Mouse (Mus musculus) 3134 (cell line): ENCODE data around the gene Tmem255b.

Experiments
- DNase-seq: peaks from one replicate; pipeline ENCODE4 v3.0.0-alpha.2; 2011; ENCODE audit warnings: low spot score; ENCODE audit not compliant: insufficient read length; ENCODE audit errors: extremely low read depth

Gene Tmem255b

DNA sequence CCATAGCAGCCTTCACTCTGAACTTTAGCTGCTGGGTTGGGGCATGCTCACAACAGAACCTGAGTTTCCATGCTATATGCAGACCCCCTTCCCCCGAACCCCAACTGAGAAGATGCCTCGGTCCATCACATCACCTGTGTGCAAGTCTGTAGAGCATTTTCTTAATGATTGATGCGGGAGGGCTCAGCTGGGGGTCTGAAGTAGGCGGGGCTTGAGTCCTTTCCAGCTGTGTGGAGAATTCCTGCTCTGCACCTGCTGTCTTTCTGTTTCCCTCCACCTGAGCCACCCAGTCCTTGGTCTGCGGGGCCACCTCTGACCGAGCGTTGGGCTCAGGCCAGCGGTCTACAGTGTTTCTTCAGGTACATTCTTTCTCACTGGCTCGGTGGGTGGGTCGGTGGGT lies at the start of gene Tmem255b:
Gene Tmem255b (plus strand): TSS at position 301 of the 400 bp plus-strand sequence.
- no peak for DNase-seq

DNA sequence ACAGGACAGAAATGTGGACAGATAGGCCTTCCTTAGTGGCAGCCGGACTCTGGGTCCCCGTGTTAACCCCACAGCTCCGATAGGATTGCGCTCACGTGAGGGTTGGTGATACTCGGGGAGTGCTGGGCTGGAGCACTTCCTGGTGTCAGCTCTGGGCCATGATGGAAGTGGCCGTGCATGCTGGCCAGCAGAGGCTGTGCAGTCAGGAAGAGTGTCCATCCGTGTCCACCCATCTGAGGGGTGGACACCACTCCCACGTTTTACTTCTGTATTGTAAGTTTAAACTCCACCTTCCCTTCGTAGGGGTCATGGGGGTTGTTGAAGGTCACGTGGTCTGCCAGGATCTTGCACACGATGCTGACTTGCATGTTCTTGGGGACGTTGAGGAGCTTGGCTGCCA lies 48.6 kb upstream of the Tmem255b start:
- DNase-seq, result no peak

DNA sequence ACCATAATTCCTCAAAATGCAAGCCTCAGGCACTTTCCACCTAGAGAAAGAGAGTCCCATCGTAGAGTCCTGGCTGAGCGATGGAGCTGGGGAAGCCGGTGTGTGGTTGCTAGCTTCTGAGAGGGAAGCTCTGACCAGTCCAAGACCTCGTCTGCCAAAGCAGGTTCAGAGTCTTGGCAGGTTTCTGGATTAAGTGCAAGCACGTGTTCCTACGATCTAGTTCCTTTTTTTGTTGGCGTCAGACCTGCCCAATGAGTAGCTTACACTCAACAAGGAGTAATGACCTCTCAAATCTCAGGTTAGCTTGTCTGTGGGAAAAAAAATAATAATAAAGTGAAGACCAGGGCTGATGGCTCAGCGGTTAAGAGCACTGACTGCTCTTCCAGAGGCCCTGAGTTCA lies 47.3 kb upstream of the Tmem255b start:
- no peak for DNase-seq

DNA sequence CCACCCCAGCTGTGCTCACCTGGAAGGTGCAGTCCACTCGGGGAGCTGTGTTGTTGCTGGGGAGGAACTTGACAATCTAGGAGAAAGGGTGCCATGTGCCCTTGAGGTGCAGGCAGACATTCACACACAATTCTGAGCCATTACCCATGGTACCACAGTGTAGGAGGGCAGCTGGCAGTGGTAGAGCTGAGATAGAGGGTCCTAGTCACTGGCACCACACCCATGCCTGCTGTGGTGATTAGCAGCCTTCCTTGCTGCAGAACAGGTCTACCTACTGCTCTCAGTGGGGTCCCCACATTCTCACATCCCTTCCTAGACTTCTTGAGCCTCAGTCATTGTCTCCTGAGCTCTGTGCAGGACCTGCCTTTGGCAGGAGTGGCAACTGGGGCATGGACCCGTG lies 46.2 kb upstream of the Tmem255b start:
- no peak for DNase-seq

DNA sequence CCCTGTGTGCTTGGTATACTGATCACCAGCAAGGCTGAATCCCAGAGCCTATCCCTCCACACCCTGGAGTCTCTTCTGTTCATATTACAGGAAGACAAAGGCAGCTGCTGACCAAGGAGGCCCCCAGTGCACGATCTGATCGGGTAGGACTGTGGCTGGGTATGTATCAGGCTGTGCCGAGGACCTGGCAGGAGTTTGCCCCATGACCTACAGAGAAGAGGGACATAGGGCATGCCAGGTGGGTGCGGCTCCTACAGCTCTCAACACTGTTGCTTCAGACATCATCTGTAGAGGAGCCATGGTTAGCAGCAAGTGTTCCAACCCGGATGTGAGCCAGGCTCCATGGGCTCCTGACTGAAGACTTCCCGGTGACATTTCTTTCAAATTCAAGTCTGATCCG lies 41.1 kb upstream of the Tmem255b start:
- DNase-seq, result no peak

DNA sequence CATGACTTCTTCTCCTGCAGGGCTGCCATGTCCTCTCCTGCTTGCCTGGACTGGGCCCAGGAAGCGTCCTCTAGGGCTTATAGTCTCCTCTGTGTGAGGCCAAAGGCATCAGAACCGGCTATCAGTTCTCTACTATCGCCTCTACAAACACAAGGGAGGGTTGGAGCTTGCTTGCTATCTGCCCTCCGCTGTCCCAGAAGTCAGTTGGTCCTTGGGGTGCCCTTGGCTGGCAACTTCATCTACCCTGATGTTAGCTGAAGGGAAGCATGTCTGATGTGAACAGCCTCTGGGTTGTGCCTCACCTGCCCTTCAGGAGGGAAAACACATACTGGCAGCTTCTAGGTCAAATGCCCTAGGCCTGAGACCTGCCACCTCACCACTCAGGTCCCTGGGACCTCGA lies 38.3 kb upstream of the Tmem255b start, which contains the start of gene Atp4b:
Gene Atp4b (minus strand): TSS at position 101 of the 400 bp plus-strand sequence.
- no peak for DNase-seq

DNA sequence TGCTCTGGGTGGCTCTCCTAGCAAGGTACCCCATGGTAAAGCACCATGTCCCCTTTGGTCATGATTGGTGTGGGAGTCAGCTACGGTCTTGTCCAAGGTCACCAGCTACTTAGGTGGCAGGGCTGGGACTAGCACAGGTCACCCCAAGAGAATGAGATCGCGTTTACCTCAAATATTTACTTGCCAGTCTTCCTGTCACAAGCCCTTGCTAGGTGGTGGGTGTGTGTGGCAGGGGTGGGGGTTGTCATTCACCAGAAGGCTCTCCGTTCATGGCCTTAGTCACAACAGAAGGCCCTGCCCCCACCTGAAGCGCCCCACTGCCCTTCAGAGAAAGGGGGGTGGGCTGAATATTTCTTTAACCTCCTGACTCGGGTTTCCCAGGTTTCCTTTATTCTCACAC lies 31.5 kb upstream of the Tmem255b start:
- no peak for DNase-seq

DNA sequence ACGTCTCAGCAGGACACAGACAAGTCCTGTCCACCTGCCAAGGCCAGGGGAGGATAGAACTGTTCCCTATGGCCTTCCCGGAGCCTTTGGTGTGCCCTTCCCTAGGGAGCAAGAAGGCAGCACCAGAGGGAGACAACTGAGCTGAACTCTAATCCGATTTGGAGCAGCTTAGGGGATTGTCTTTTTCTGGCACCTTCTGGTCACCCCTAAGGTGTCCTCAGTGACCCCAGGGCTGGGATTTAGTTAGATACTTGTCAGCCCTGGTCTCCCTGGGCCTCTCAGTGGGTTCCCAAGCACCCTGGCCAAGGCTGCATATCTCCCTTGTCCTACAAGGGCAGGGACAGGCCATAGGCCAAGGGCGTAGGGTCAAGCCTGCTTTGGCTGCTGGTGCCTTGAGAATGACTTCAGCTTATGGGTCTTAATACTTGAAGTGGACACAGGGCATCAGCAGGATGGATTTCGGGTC lies 30.3 kb upstream of the Tmem255b start, which contains the start of gene Grk1:
Gene Grk1 (plus strand): TSS at position 416 of the 466 bp plus-strand sequence.
- DNase-seq, result no peak

DNA sequence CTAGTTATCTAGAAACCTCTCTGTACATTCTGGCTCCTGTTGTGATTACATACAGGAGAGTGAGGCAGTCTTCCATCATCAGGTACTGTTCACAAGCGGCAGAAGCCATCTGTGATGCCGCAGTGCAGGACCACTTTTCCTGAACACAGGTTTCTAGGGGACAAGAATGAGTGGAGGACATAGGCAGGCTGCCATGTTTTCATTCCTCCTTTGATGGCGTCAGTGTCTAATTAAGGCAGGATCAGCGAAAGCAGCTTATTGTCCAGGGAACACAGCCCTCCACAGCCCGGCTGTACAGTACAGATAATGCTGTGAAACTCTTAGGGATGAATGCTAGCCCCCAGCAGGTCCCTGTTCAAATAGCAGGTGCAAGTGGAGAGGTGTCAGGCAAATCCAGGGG lies 29.0 kb upstream of the Tmem255b start:
- DNase-seq, result no peak

DNA sequence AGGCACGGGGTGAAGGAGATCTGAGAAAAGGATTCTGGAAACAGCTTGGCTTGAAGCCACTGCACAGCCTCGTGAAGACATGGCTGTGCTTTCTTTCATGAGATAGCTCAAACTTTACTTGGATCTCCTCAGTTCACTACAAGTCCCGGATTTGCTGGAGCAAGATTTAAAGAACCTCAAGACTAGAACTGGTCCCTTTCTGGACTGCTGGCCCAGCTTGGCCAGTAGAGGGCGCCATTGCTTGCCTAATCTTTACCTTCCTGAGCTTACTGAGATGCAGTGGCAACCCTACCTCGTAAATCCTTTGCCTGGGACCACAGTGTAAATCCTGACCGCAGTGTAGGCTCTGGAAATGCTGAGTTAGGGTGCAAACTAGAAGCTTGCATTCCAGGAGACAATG lies 23.4 kb upstream of the Tmem255b start:
- DNase-seq, result peak; percentile 38

DNA sequence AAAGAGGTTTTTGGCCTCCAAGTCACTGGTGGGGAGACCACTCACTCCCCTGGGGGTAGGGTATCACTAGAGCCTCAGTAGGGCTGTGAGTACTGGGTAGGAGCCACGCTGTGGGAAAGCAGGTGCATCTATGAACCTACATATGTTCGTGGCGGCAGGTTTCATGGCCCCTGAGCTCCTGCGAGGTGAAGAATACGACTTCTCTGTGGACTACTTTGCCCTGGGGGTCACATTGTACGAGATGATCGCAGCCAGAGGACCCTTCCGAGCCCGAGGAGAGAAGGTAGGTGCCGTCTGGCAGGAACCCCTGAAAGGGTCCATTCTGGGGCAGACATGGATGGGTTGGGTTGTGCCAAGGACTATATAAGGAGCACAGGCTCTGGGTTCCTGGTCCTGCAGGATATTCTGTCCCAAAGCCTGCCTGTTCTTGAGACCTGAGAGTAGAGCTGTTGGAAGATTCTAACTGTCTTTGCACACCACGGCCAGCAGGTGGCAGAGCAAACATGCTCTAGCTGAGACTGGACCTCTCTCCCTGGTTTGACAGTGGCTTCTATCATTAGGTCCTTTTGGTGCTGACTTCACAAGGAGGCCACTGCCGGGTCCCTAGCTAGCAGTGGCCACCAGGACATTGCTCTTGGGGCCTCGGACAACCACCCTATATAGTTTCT lies 22.0 kb upstream of the Tmem255b start:
- peak; percentile 40 for DNase-seq

DNA sequence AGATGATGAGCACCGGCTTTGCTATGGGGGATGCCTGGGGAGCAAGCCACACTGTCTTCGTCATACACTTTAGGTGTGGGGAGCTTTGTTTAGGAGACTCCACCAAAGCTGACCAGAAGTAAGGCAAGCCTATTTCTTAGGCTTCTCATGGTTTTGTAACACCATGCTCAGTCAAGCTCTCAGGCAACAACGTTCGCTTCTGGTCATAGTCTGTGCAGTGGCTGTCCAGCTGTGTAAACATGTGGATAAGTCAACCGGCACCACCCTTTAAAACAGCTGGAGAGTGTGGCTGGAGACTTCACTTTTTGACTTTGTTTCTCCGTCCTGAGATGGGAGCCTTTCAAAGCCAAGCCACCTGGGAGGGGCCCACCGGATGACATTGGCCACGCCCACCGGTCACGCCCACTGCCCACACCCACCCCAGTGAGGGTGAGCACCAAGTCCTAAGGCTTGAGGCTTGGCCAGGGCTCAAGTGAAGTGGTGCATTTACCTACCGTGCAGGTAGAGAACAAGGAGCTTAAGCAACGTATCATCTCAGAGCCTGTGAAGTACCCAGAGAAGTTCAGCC lies 21.1 kb upstream of the Tmem255b start:
- no peak for DNase-seq

DNA sequence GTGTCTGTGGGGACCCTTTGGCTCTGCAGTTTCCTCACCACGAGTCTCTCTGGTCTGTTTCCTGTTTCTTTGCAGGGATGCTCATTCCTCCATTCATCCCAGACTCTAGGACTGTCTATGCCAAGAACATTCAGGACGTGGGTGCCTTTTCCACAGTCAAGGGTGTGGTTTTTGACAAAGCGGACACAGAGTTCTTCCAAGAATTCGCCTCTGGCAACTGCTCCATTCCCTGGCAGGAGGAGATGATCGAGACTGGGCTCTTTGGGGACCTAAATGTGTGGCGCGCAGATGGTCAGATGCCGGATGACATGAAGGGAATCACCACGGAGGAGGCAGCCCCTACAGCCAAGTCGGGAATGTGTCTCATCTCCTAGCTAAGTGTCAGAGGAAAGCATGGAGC lies 19.1 kb upstream of the Tmem255b start:
- no peak for DNase-seq

DNA sequence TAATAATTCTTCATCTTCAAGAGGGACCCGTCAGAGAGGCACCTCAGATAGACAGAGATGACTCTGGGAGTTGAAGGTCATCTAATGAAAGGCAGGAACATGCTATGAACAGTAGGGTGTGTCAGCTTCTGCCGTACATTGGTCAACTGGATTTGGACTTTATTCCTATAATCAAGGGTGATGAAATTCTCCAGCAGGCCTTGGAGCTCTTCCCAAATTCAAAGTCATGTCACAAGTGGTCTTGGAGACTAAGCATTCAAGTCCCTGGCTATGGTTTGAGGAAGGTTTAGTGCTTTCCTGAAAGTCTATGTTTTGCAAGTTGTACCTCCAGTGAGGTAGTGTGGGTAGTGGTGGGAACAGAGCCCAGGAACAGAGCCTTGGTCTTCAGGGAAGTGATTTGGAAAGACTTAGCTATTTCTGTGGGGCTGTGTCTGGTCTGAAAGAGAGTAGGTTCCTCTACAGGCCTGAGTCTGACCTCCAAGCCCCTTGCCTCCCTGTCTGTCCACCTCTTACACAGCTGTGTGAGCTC lies 15.8 kb upstream of the Tmem255b start:
- DNase-seq, result no peak

DNA sequence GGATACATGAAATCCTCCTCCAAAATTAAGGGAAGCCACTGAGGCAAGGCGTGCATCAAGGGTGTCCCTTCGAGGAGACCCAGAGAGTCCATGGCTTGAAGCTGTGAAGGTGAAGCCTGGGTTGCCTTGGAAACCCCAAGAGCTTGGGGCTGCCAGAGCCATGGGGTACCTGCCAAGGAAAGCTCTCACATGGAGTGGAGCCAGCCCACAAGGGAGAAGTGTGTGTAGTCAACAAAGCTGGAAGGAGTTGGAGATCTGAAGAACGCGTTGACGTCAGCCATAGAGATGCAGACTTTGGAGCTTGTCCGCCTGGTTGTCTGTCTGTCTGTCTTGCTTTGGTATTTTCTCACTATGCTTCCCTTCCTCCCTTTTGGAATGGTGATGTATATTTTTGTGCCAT lies 14.0 kb upstream of the Tmem255b start:
- DNase-seq, result no peak

DNA sequence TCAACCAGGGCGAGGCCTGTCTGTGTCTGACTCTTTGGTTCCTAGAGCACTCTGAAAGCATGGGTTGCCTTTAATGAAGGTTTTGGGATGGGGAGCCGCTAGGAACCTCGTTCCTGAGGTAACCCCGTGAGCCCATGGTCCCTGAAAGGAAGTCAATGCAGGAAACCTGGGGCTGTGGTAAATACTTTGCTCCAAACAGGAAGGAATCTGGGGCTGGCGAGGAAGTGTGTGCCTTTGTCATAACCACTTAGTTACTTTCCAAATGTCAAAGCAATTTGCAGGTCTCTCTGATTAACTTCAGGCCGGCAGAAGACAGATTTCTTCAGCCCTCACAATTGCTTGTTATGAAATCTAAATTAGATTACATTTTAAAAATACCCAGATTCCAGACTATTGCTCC lies 7.6 kb upstream of the Tmem255b start:
- no peak for DNase-seq

DNA sequence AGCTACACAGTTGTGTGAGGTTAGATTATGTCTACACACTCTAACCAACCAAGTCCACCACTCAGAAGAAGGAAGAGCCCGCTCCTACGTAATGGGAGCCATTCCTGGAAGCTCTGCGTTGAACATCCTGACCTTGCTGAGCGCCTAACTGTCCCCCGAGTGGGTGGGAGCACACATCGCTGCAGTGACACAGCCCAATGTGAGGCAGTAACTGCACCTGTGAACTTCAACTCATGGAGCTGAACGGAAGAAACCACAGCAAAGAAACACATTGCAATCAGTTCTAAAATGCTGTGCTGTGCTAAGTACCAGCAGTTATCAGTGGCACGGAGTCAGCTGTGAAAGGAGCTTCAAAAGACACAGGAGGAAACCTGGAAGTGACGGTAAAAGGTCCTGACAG lies 6.8 kb upstream of the Tmem255b start:
- DNase-seq, result no peak

DNA sequence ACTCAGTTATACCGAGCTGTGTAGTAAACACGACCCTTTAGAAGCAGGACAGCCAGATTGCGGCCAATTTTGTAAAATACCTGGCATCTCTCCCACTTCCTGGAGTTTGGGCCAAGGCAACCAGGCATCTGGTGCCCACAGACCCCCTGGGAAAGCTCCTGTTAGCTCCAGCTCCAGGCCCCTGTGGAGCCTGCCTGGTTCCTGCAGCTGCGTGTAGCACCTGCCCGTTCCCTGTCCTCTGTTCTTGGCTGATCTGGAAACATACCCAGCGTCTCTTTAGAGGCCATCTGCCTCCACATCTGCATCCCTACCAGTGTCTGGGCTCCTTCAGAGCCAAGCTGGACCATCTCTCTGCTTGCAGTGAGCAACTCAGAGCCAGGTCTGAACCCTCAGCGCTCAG lies 4.6 kb upstream of the Tmem255b start:
- no peak for DNase-seq

DNA sequence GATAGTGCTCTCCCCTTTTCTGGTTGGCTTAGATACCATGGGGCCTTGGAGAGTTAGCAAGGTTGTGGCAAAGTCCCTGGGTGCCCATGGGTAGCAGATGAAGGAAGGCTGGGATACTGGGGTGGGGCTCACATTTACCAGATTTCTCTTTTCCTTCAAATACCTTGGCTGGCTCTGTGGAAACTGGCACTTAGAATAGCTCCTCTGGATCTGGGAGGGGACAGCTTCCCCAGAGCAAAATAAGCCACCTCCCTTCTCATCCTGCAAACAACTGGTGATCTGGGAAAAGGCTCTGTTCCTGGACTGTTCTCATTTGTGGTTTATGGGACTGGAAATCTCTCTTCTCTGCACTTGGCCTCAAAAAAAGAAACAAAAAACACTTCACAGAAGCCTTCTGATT lies 4.1 kb upstream of the Tmem255b start:
- DNase-seq, result no peak

DNA sequence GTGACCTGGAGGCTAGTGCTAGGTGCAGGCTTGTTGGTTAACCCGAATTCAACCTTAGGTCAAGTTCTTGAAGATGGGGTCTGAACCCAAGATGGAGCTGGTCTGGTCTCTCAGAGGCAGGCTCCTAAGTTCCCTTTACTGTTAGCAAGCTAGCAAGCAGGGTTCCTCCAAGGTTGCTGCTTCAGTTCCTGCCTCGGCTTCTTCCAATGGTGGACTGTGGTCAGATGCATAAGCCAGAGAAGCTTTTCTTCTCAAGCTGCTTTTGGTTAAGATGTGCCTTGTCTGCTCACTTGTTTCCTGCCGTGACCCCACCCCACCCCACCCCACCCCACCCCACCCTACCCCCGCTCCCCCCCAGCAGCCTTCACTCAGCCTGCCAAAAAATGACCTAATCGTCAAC lies 1.9 kb upstream of the Tmem255b start:
- DNase-seq, result no peak

DNA sequence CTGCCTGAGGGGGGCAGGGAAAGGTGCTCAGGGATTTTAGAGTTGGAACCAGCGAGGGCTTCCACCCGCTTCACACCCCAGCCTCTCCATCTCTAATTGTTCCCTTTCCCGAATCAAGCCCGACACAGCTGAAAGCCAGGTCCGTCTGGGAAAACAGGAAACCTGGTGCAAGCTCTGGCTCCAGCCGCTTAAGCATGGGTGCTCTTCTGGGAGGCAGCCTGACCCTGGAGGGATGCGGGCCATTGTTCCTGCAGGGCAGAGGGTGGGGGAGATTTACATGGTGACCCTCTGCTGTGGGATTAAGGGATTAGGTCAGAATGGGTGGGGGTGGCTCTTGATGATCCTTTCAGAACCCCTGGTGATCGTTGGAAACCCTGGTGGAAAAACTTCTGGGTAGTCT lies 1.1 kb downstream of the Tmem255b start:
- no peak for DNase-seq

DNA sequence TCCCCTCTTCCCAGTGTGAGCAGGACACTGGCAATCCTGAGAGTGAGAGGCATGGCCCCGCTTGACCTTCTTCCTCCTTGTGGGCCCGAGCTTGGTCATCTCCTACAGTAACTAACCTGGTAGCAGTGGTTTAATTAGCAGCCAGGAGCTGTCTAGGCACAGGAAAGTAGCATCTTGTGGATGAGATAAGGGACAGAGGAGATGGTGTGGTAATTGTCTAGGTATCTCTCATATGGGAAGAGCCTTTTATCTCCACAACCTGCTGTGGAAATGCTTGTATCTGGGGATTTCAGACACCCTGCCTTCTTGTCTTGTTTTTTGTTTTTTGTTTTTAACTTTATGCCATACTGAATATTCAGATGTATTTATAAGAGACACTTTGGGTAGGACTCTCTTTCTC lies 2.5 kb downstream of the Tmem255b start:
- DNase-seq, result no peak
